Mouse (Mus musculus): ENCODE results near the gene Mettl26.
"Not testable (repeated sequence)": the region's sequence is repeated elsewhere in the genome, so short reads cannot be mapped to it uniquely, and the experiment has no call there.

Gene Mettl26

GRCm38 (mm10) chr17:25869498-25869897, 5.4 kb upstream of the Mettl26 start:
- DNase-seq (ENCODE audit: low read depth): no peak

- DNase-seq (ENCODE audit: low read depth): no peak
These were observed 4.9 kb upstream of the Mettl26 start for GRCm38 (mm10) chr17:25869954-25870353.

- not testable (repeated sequence) for DNase-seq (ENCODE audit: low read depth)
These were observed 3.3 kb upstream of the Mettl26 start for GRCm38 (mm10) chr17:25871566-25871965.

GRCm38 (mm10) chr17:25872676-25873075, 2.2 kb upstream of the Mettl26 start:
- no peak for DNase-seq (ENCODE audit: low read depth)

- DNase-seq (ENCODE audit: low read depth): no peak
These were observed 1.3 kb upstream of the Mettl26 start for GRCm38 (mm10) chr17:25873405-25874147.

- no peak for DNase-seq (ENCODE audit: low read depth)
These were observed 640 bp upstream of the Mettl26 start for GRCm38 (mm10) chr17:25874148-25874720.

GRCm38 (mm10) chr17:25875171-25876136, 580 bp downstream of the Mettl26 start:
- DNase-seq (ENCODE audit: low read depth): peak; percentile 94

GRCm38 (mm10) chr17:25876347-25876915, 1.6 kb downstream of the Mettl26 start:
- DNase-seq (ENCODE audit: low read depth): no peak

- no peak for DNase-seq (ENCODE audit: low read depth)
These were observed 2.2 kb downstream of the Mettl26 start for GRCm38 (mm10) chr17:25877025-25877424.

- DNase-seq (ENCODE audit: low read depth): no peak
These were observed 3.1 kb downstream of the Mettl26 start for GRCm38 (mm10) chr17:25877741-25878610.

GRCm38 (mm10) chr17:25878611-25879180, 3.8 kb downstream of the Mettl26 start:
- DNase-seq (ENCODE audit: low read depth): no peak

- peak; percentile 61 for DNase-seq (ENCODE audit: low read depth)
These were observed 4.4 kb downstream of the Mettl26 start for GRCm38 (mm10) chr17:25879261-25879660.

- no peak for DNase-seq (ENCODE audit: low read depth)
These were observed 4.9 kb downstream of the Mettl26 start for GRCm38 (mm10) chr17:25879750-25880149.

GRCm38 (mm10) chr17:25880196-25880910, 5.5 kb downstream of the Mettl26 start, which contains the start of gene Wfikkn1:
Gene Wfikkn1, minus strand, starts transcription at chr17:25880858.
- no peak for DNase-seq (ENCODE audit: low read depth)

GRCm38 (mm10) chr17:25880913-25881641, 6.2 kb downstream of the Mettl26 start:
- no peak for DNase-seq (ENCODE audit: low read depth)

- no peak for DNase-seq (ENCODE audit: low read depth)
These were observed 6.8 kb downstream of the Mettl26 start for GRCm38 (mm10) chr17:25881691-25882090.

- DNase-seq (ENCODE audit: low read depth): no peak
These were observed 7.4 kb downstream of the Mettl26 start for GRCm38 (mm10) chr17:25882306-25882705.

GRCm38 (mm10) chr17:25883268-25883667, 8.4 kb downstream of the Mettl26 start:
- DNase-seq (ENCODE audit: low read depth): no peak

- no peak for DNase-seq (ENCODE audit: low read depth)
These were observed 8.9 kb downstream of the Mettl26 start for GRCm38 (mm10) chr17:25883824-25884223.

All from NIH3T3 (cell line).